25 mouse cellular contexts compared by ENCODE assay signal in the genomic region with DNA sequence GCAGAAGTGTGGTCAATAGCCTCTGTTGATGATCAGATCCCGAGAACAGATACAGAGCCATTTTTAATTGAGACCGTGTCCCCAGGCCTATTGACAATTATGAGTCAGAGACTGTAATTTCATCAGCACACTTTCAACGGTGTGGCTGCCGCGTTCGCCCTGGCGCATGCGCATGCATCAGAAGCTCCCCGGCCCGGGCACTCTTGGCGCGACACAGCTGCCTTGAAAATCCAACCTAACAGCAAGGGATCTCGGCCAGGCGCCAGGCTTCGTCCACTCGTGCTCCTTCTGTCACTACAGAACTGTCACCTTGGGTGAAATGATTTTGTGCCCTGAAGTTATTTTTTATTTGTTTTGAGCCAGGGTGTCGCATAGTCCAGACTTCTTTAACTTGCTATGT. TPM values are rescaled to one million over a fixed set of nuclear protein-coding genes. Genes with fewer than 3 reads are reported as not detected.
DNase-seq lines count a peak whose midpoint lies in the region; TF ChIP-seq lines count a peak whose summit lies in the region.
"Had no signal": no experiment of that assay in that cellular context is flagged by ENCODE, and none has a peak within 500 bp of the region (broad histone marks: within the 10 kb centered on the region; RNA-seq: fewer than 3 reads in every experiment).

No protein-coding gene starts in this region.

- no peak for TF ChIP-seq CTCF in heart, adult 2 months (IDR thresholded peaks at IDR 0.05)

- no peak overlapping the region for H3K27ac ChIP-seq in heart, adult 2 months
- H3K27ac ChIP-seq: embryonic facial prominence, embryonic 12.5 days; embryonic facial prominence, embryonic 15.5 days; forebrain, embryonic 12.5 days; forebrain, embryonic 15.5 days; gastrocnemius, adult 2 months; heart, embryonic 10.5 days; heart, embryonic 13.5 days; hindbrain, embryonic 14.5 days; hindbrain, postnatal 0 days had no signal

- WGBS in heart, adult 2 months, result 91% methylated on average over 17 of the region's 17 CpGs

- intact Hi-C loops in heart, adult 2 months (cut with DNase I), result no loop called here

- no peaks in the 10 kb centered on the region for H3K36me3 ChIP-seq in heart, adult 2 months (ENCODE audit: control insufficient read depth, insufficient read depth, low read length)
- H3K36me3 ChIP-seq: embryonic facial prominence, embryonic 12.5 days; embryonic facial prominence, embryonic 15.5 days; forebrain, embryonic 12.5 days; forebrain, embryonic 15.5 days; heart, embryonic 10.5 days; heart, embryonic 13.5 days had no signal

- no peak for TF ChIP-seq EP300 in heart, adult 2 months (IDR thresholded peaks at IDR 0.05; ENCODE audit: insufficient read depth, low read depth, low read length)

- H3K79me2 ChIP-seq in heart, adult 2 months (replicated peaks; ENCODE audit: control insufficient read depth, insufficient read depth, low read length), result no peaks in the 10 kb centered on the region

- no peak overlapping the region for H3K9ac ChIP-seq in heart, adult 2 months (ENCODE audit: low read depth, low read length)
- H3K9ac ChIP-seq: embryonic facial prominence, embryonic 12.5 days; embryonic facial prominence, embryonic 15.5 days; forebrain, embryonic 12.5 days; forebrain, embryonic 15.5 days; heart, embryonic 13.5 days; hindbrain, embryonic 14.5 days had no signal

- no peak overlapping the region for H3K4me3 ChIP-seq in heart, adult 2 months
- H3K4me3 ChIP-seq: embryonic facial prominence, embryonic 12.5 days; embryonic facial prominence, embryonic 15.5 days; forebrain, embryonic 12.5 days; forebrain, embryonic 15.5 days; gastrocnemius, adult 2 months; heart, embryonic 10.5 days; heart, embryonic 13.5 days had no signal

- DNase-seq in adrenal gland, postnatal 10 days, result peak; percentile 52
- no peak for DNase-seq in adrenal gland, adult 18-20 months (ENCODE audit: low spot score in 2 of 2)
- DNase-seq in heart, adult 11 months, result peak; percentile 82
- DNase-seq in heart, adult 2 months, result no peak
- DNase-seq in R1 (ENCODE audit: low read depth, low spot score), result peak; percentile 28
- peak; percentile 48 for DNase-seq in adrenal gland, postnatal 25 days
- no peak for DNase-seq in layer of hippocampus, postnatal 36 days
- DNase-seq in right cerebral cortex, postnatal 25 days, result no peak
- DNase-seq: cerebellum, adult 11-12 months; cerebellum, adult 8-10 months; cerebellum, postnatal 25 days; gastrocnemius, adult 2 months; gastrocnemius, postnatal 14 days; heart, adult 18-20 months; heart, postnatal 14 days; heart, postnatal 4 days; kidney, adult 18-20 months had no signal

- TF ChIP-seq POLR2A in heart, adult 2 months (IDR thresholded peaks at IDR 0.05; ENCODE audit: insufficient read depth, low read depth, low read length), result no peak

- H3K27me3 ChIP-seq in heart, adult 2 months (ENCODE audit: control insufficient read depth, insufficient read depth, low read length), result no peaks in the 10 kb centered on the region
- H3K27me3 ChIP-seq: embryonic facial prominence, embryonic 12.5 days; embryonic facial prominence, embryonic 15.5 days; forebrain, embryonic 12.5 days; forebrain, embryonic 15.5 days; heart, embryonic 13.5 days had no signal

- H3K4me1 ChIP-seq in heart, adult 2 months (ENCODE audit: control insufficient read depth, insufficient read depth, low read length), result no peaks in the 10 kb centered on the region
- H3K4me1 ChIP-seq: embryonic facial prominence, embryonic 12.5 days; embryonic facial prominence, embryonic 15.5 days; forebrain, embryonic 12.5 days; forebrain, embryonic 15.5 days; heart, embryonic 10.5 days; heart, embryonic 13.5 days had no signal

RNA-seq across cellular contexts. Expression of a gene that starts 9.4 kb away (rescaled TPM):
- 100 to 1,000 TPM; 107 to 116 TPM for total RNA-seq in adrenal gland, postnatal 10 days (2021)
- 100 to 1,000 TPM; 162 to 232 TPM for total RNA-seq in adrenal gland, adult 18-20 months (2021)
- total RNA-seq in heart, adult 2 months (2021), result 10 to 100 TPM in 1 of 2 experiments, 1 to 10 TPM in 1; 9.0 to 12.1 TPM
- 13.1 and 14.3 TPM in 2 replicates for polyA plus RNA-seq in heart, adult 2 months (2012; rRNA removed)
- total RNA-seq in adrenal gland, postnatal 25 days (2021), result 93.7 and 145 TPM in 2 replicates
- total RNA-seq in layer of hippocampus, postnatal 36 days (2021), result 10 to 100 TPM; 41.6 to 43.2 TPM

RNA-seq across cellular contexts. Expression of a gene that starts 40.7 kb away (rescaled TPM):
- 100 to 1,000 TPM; 116 to 118 TPM for total RNA-seq in adrenal gland, postnatal 10 days (2021)
- 100 to 1,000 TPM; 105 to 113 TPM for total RNA-seq in adrenal gland, adult 18-20 months (2021)
- 10 to 100 TPM; 53.2 to 67.5 TPM for total RNA-seq in heart, adult 2 months (2021)
- 32.3 and 39.3 TPM in 2 replicates for polyA plus RNA-seq in heart, adult 2 months (2012; rRNA removed)
- total RNA-seq in adrenal gland, postnatal 25 days (2021), result 109 and 114 TPM in 2 replicates
- total RNA-seq in layer of hippocampus, postnatal 36 days (2021), result 10 to 100 TPM; 72.4 to 86.0 TPM

Comparison
In these comparisons a context has a peak if more than half of its experiments do, and no peak if none do; other contexts are left out.
1. DNase-seq: peak in adrenal gland, postnatal 10 days (single experiment), heart, adult 11 months (single experiment), R1 (single experiment) and adrenal gland, postnatal 25 days (single experiment); none in adrenal gland, adult 18-20 months (0 of 2), heart, adult 2 months (0 of 2), layer of hippocampus, postnatal 36 days (0 of 2) and right cerebral cortex, postnatal 25 days (single experiment).